Mouse (Mus musculus): ENCODE measurements around the gene Zbtb21. TPM values are rescaled to one million over a fixed set of nuclear protein-coding genes. Genes with fewer than 3 reads are reported as not detected.
A peak's percentile ranks its signal among the peaks of the same experiment; 100 is the strongest.

Zbtb21 gene
- polyA plus RNA-seq, 1 experiment from 2014 or later = 10.1 TPM

GRCm38 (mm10) chr16:97935815-97936214 is 26.6 kb downstream of the Zbtb21 start:
- no peaks in the 10 kb centered on the region for H3K9me3 ChIP-seq
- 80% methylated on average over 3 of the region's 3 CpGs for WGBS
- 0 out of 2 replicates have a peak, but pooled peaks cover 7% of the 10 kb centered on the region for H3K4me1 ChIP-seq
- H3K36me3 ChIP-seq = no peaks in the 10 kb centered on the region
- DNase-seq (ENCODE audit: low spot score) = no peak
- H3K4me3 ChIP-seq = no peak overlapping the region
- H3K27me3 ChIP-seq (ENCODE audit: insufficient read depth, poor library complexity, severe bottlenecking) = no peaks in the 10 kb centered on the region
- no peak overlapping the region for H3K27ac ChIP-seq

GRCm38 (mm10) chr16:97930231-97930630 is 32.2 kb downstream of the Zbtb21 start:
- no peak for DNase-seq (ENCODE audit: low spot score)
- Histone ChIP-seq H3K36me3 (no peaks in the 10 kb centered on the region), H3K4me1 (0 out of 2 replicates have a peak, but pooled peaks cover 7% of the 10 kb centered on the region), H3K4me3 (no peak overlapping the region), H3K27ac (no peak overlapping the region), H3K9me3 (no peaks in the 10 kb centered on the region), H3K27me3 (ENCODE audit: insufficient read depth, poor library complexity, severe bottlenecking) (no peaks in the 10 kb centered on the region)

- DNase-seq (ENCODE audit: low spot score) = no peak
- H3K36me3 ChIP-seq = no peaks in the 10 kb centered on the region
- 56% methylated on average over 1 of the region's 1 CpGs for WGBS
- no peak overlapping the region for H3K27ac ChIP-seq
- 0 out of 2 replicates have a peak, but pooled peaks cover 7% of the 10 kb centered on the region for H3K4me1 ChIP-seq
- H3K27me3 ChIP-seq (ENCODE audit: insufficient read depth, poor library complexity, severe bottlenecking) = no peaks in the 10 kb centered on the region
- H3K9me3 ChIP-seq = no peaks in the 10 kb centered on the region
- no peak overlapping the region for H3K4me3 ChIP-seq
These were observed 32.9 kb downstream of the Zbtb21 start for GRCm38 (mm10) chr16:97929520-97929919.

GRCm38 (mm10) chr16:97927331-97927938 is 35.0 kb downstream of the Zbtb21 start:
- WGBS = 83% methylated on average over 3 of the region's 3 CpGs
- H3K4me3 ChIP-seq = no peak overlapping the region
- no peak overlapping the region for H3K27ac ChIP-seq
- no peak for DNase-seq (ENCODE audit: low spot score)
- no peaks in the 10 kb centered on the region for H3K9me3 ChIP-seq
- H3K36me3 ChIP-seq = no peaks in the 10 kb centered on the region
- no peaks in the 10 kb centered on the region for H3K27me3 ChIP-seq (ENCODE audit: insufficient read depth, poor library complexity, severe bottlenecking)
- H3K4me1 ChIP-seq = 0 out of 2 replicates have a peak, but pooled peaks cover 13% of the 10 kb centered on the region

- Histone ChIP-seq H3K9me3 (no peaks in the 10 kb centered on the region), H3K27ac (no peak overlapping the region), H3K27me3 (ENCODE audit: insufficient read depth, poor library complexity, severe bottlenecking) (no peaks in the 10 kb centered on the region), H3K4me3 (no peak overlapping the region), H3K4me1 (peaks cover 17% of the 10 kb centered on the region), H3K36me3 (no peaks in the 10 kb centered on the region)
- 75% methylated on average over 9 of the region's 9 CpGs for WGBS
- peak; percentile 55 for DNase-seq (ENCODE audit: low spot score)
These were observed 36.0 kb downstream of the Zbtb21 start for GRCm38 (mm10) chr16:97926381-97926780.

GRCm38 (mm10) chr16:97925760-97926159 is 36.7 kb downstream of the Zbtb21 start:
- no peaks in the 10 kb centered on the region for H3K9me3 ChIP-seq
- no peaks in the 10 kb centered on the region for H3K36me3 ChIP-seq
- no peak overlapping the region for H3K4me3 ChIP-seq
- WGBS = 70% methylated on average over 2 of the region's 2 CpGs
- H3K4me1 ChIP-seq = peaks cover 15% of the 10 kb centered on the region
- H3K27ac ChIP-seq = no peak overlapping the region
- no peaks in the 10 kb centered on the region for H3K27me3 ChIP-seq (ENCODE audit: insufficient read depth, poor library complexity, severe bottlenecking)
- DNase-seq (ENCODE audit: low spot score) = no peak

GRCm38 (mm10) chr16:97923700-97924099 is 38.7 kb downstream of the Zbtb21 start:
- Histone ChIP-seq H3K27ac (no peak overlapping the region), H3K4me3 (no peak overlapping the region), H3K27me3 (ENCODE audit: insufficient read depth, poor library complexity, severe bottlenecking) (no peaks in the 10 kb centered on the region), H3K36me3 (no peaks in the 10 kb centered on the region), H3K4me1 (peaks cover 21% of the 10 kb centered on the region), H3K9me3 (no peaks in the 10 kb centered on the region)
- DNase-seq (ENCODE audit: low spot score) = no peak
- WGBS = 67% methylated on average over 1 of the region's 1 CpGs

- Histone ChIP-seq H3K9me3 (no peaks in the 10 kb centered on the region), H3K36me3 (no peaks in the 10 kb centered on the region), H3K4me1 (peaks cover 21% of the 10 kb centered on the region), H3K4me3 (peak overlapping the region; percentile 90), H3K27me3 (ENCODE audit: insufficient read depth, poor library complexity, severe bottlenecking) (no peaks in the 10 kb centered on the region), H3K27ac (peak overlapping the region; percentile 94)
- WGBS = 1% methylated on average over 9 of the region's 9 CpGs
- DNase-seq (ENCODE audit: low spot score) = no peak
These were observed 39.7 kb downstream of the Zbtb21 start for GRCm38 (mm10) chr16:97922779-97923126.

GRCm38 (mm10) chr16:97921961-97922778 is 40.3 kb downstream of the Zbtb21 start:
- no peaks in the 10 kb centered on the region for H3K9me3 ChIP-seq
- WGBS = under 1% methylated on average over 75 of the region's 75 CpGs
- H3K27ac ChIP-seq = peak overlapping the region; percentile 94
- peaks cover 21% of the 10 kb centered on the region for H3K4me1 ChIP-seq
- H3K27me3 ChIP-seq (ENCODE audit: insufficient read depth, poor library complexity, severe bottlenecking) = no peaks in the 10 kb centered on the region
- H3K36me3 ChIP-seq = no peaks in the 10 kb centered on the region
- H3K4me3 ChIP-seq = peak overlapping the region; percentile 90
- DNase-seq (ENCODE audit: low spot score) = peak; percentile 92

GRCm38 (mm10) chr16:97920621-97921020 is 41.8 kb downstream of the Zbtb21 start:
- H3K9me3 ChIP-seq = no peaks in the 10 kb centered on the region
- peaks cover 21% of the 10 kb centered on the region for H3K4me1 ChIP-seq
- no peaks in the 10 kb centered on the region for H3K27me3 ChIP-seq (ENCODE audit: insufficient read depth, poor library complexity, severe bottlenecking)
- H3K36me3 ChIP-seq = no peaks in the 10 kb centered on the region
- 100% methylated on average over 1 of the region's 1 CpGs for WGBS
- no peak overlapping the region for H3K4me3 ChIP-seq
- DNase-seq (ENCODE audit: low spot score) = no peak
- H3K27ac ChIP-seq = no peak overlapping the region

- H3K4me3 ChIP-seq = no peak overlapping the region
- no peaks in the 10 kb centered on the region for H3K36me3 ChIP-seq
- no peaks in the 10 kb centered on the region for H3K9me3 ChIP-seq
- peaks cover 21% of the 10 kb centered on the region for H3K4me1 ChIP-seq
- DNase-seq (ENCODE audit: low spot score) = no peak
- H3K27ac ChIP-seq = no peak overlapping the region
- WGBS = 29% methylated on average over 2 of the region's 2 CpGs
- H3K27me3 ChIP-seq (ENCODE audit: insufficient read depth, poor library complexity, severe bottlenecking) = no peaks in the 10 kb centered on the region
These were observed 42.6 kb downstream of the Zbtb21 start for GRCm38 (mm10) chr16:97919793-97920192.

GRCm38 (mm10) chr16:97912873-97913272 is 49.5 kb downstream of the Zbtb21 start:
- H3K4me1 ChIP-seq = no peaks in the 10 kb centered on the region
- H3K9me3 ChIP-seq = no peaks in the 10 kb centered on the region
- H3K27ac ChIP-seq = no peak overlapping the region
- no peaks in the 10 kb centered on the region for H3K27me3 ChIP-seq (ENCODE audit: insufficient read depth, poor library complexity, severe bottlenecking)
- H3K4me3 ChIP-seq = no peak overlapping the region
- DNase-seq (ENCODE audit: low spot score) = no peak
- peaks cover 4% of the 10 kb centered on the region; the same call in 1 of the 2 replicates for H3K36me3 ChIP-seq

GRCm38 (mm10) chr16:97909356-97909755 is 53.1 kb downstream of the Zbtb21 start:
- peaks cover 4% of the 10 kb centered on the region; the same call in 1 of the 2 replicates for H3K36me3 ChIP-seq
- no peaks in the 10 kb centered on the region for H3K9me3 ChIP-seq
- H3K4me1 ChIP-seq = peaks cover 4% of the 10 kb centered on the region; the same call in 1 of the 2 replicates
- no peak for DNase-seq (ENCODE audit: low spot score)
- H3K27me3 ChIP-seq (ENCODE audit: insufficient read depth, poor library complexity, severe bottlenecking) = no peaks in the 10 kb centered on the region
- no peak overlapping the region for H3K27ac ChIP-seq
- no peak overlapping the region for H3K4me3 ChIP-seq
- WGBS = 84% methylated on average over 1 of the region's 1 CpGs

All from heart, embryonic 10.5 days (tissue).